In the genomic region with DNA sequence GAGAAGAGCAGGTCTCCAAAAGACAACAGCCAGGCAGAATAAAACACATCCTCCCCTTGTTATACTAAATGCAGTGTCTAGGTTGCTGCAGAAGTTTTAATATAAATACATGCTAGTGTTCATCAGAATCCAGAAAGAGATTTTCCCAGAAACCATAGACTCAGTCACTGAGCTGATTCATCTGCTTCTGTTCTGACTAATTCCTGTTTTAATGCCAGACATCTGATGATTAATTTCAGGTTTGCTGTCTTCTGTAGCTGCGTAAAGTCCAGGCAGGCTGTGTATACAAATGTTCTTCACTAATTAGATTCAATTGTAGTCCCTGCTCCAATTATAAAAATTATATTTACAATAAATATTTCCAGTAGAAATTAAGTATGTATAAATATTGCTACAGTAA, we compare ENCODE assay signal across 24 mouse cellular contexts.
"Had no signal": no experiment of that assay in that cellular context is flagged by ENCODE, and none has a peak within 500 bp of the region (broad histone marks: within the 10 kb centered on the region; RNA-seq: fewer than 3 reads in every experiment).

No protein-coding gene starts in this region.

- H3K4me1 ChIP-seq: heart, embryonic 13.5 days; heart, embryonic 15.5 days; hindbrain, embryonic 13.5 days; hindbrain, embryonic 15.5 days; kidney, embryonic 15.5 days; limb, embryonic 13.5 days; limb, embryonic 15.5 days; liver, embryonic 12.5 days had no signal

- H3K27ac ChIP-seq: gastrocnemius, adult 2 months; heart, embryonic 13.5 days; heart, embryonic 15.5 days; hindbrain, embryonic 13.5 days; hindbrain, embryonic 15.5 days; hindbrain, postnatal 0 days; kidney, embryonic 15.5 days; kidney, postnatal 0 days; limb, embryonic 13.5 days; limb, embryonic 15.5 days; liver, embryonic 12.5 days; liver, embryonic 14.5 days had no signal

- H3K4me3 ChIP-seq: gastrocnemius, adult 2 months; heart, embryonic 13.5 days; heart, embryonic 15.5 days; hindbrain, embryonic 13.5 days; hindbrain, embryonic 15.5 days; kidney, embryonic 15.5 days; limb, embryonic 13.5 days; limb, embryonic 15.5 days; liver, embryonic 12.5 days had no signal

- DNase-seq: gastrocnemius, adult 2 months; gastrocnemius, postnatal 10 days; gastrocnemius, postnatal 25 days; heart, adult 18-20 months; heart, postnatal 14 days; heart, postnatal 36 days; kidney, adult 11 months; kidney, adult 2 months; kidney, adult 9 months; kidney, postnatal 14 days; kidney, postnatal 36 days; layer of hippocampus, postnatal 36 days; left cerebral cortex, postnatal 4 days had no signal
